Mouse (Mus musculus) neural tube, embryonic 13.5 days (tissue): Measurements from ENCODE around the gene Hoxc12. TPM values are rescaled to one million over a fixed set of nuclear protein-coding genes. Genes with fewer than 3 reads are reported as not detected.
A peak's percentile ranks its signal among the peaks of the same experiment; 100 is the strongest.

Experiments
- ATAC-seq: fragments of 200-750 bp; cut with Nextera tagmentation; 2 replicates; pipeline ENCODE4 v1.8.0; 2017; ENCODE audit warnings: low read depth, mild to moderate bottlenecking, moderate TSS enrichment, moderate library complexity
- H3K27ac ChIP-seq: fragments of 300-500 bp; sonication (generic); replicated peaks from 2 replicates; pipeline ENCODE4 v1.5.1; 2015; ENCODE audit warnings: moderate library complexity, mild to moderate bottlenecking, inconsistent platforms
- H3K27me3 ChIP-seq: fragments of 300-500 bp; sonication (generic); 2 replicates; pipeline ENCODE4 v1.6.1; 2015; ENCODE audit warnings: mild to moderate bottlenecking, inconsistent platforms
- H3K36me3 ChIP-seq: fragments of 300-500 bp; sonication (generic); 2 replicates; pipeline ENCODE4 v1.6.1; 2015; ENCODE audit warnings: mild to moderate bottlenecking, inconsistent platforms
- H3K4me1 ChIP-seq: fragments of 300-500 bp; sonication (generic); replicated peaks from 2 replicates; pipeline ENCODE4 v1.6.1; 2015; ENCODE audit warnings: inconsistent platforms
- H3K4me2 ChIP-seq: fragments of 300-500 bp; sonication (generic); 2 replicates; pipeline ENCODE4 v1.6.1; 2015; ENCODE audit warnings: inconsistent platforms, mild to moderate bottlenecking, moderate library complexity
- H3K4me3 ChIP-seq: fragments of 300-500 bp; sonication (generic); 2 replicates; pipeline ENCODE4 v1.5.1; 2015; ENCODE audit warnings: mild to moderate bottlenecking, inconsistent platforms
- H3K9ac ChIP-seq: fragments of 300-500 bp; sonication (generic); 2 replicates; pipeline ENCODE4 v1.6.1; 2015; ENCODE audit warnings: moderate library complexity, mild to moderate bottlenecking, inconsistent platforms
- H3K9me3 ChIP-seq: fragments of 300-500 bp; sonication (generic); 2 replicates; pipeline ENCODE4 v1.6.1; 2016; ENCODE audit warnings: inconsistent platforms
- WGBS: fragments of 180-500 bp; shearing (Covaris S2); methylation state at CpG from one replicate; pipeline ENCODE4 v1.1.7; 2015; 5-methylcytosine and 5-hydroxymethylcytosine counted together
- polyA plus RNA-seq: library from polyadenylated mRNA; unstranded; fragments of >200 nt; fragmentation: Nextera tagmentation; extraction: Ambion mirVana; gene quantifications from 2 replicates; pipeline ENCODE4 v1.2.1, GENCODE M21; 2015

Hoxc12 gene
- polyA plus RNA-seq, 1 experiment from 2014 or later, result 7.8 TPM

- ATAC-seq, result peak; percentile 65
- H3K4me2 ChIP-seq, result peak within 1 kb of the TSS; percentile 39
- peak within 1 kb of the TSS; percentile 29 for H3K4me3 ChIP-seq
- no peaks in the 10 kb centered on the region for H3K36me3 ChIP-seq
- H3K27me3 ChIP-seq, result peaks cover 97% of the 10 kb centered on the region
- peak within 1 kb of the TSS; percentile 54 for H3K9ac ChIP-seq
- H3K4me1 ChIP-seq, result peaks cover 16% of the 10 kb centered on the region
- no peaks in the 10 kb centered on the region for H3K9me3 ChIP-seq
- peak within 1 kb of the TSS; percentile 11; the same call in 1 of the 2 replicates for H3K27ac ChIP-seq
- WGBS, result under 1% methylated on average over 86 of the region's 88 CpGs
Observed at GRCm38 (mm10) chr15:102921053-102922011, 15.2 kb upstream of the Hoxc12 start, which contains the start of gene Hoxc13. Gene Hoxc13 (plus strand): TSS chr15:102921103.

GRCm38 (mm10) chr15:102922012-102922362, 14.6 kb upstream of the Hoxc12 start:
- H3K36me3 ChIP-seq, result no peaks in the 10 kb centered on the region
- H3K27me3 ChIP-seq, result peaks cover 97% of the 10 kb centered on the region
- no peaks in the 10 kb centered on the region for H3K9me3 ChIP-seq
- WGBS, result under 1% methylated on average over 24 of the region's 24 CpGs
- peaks cover 16% of the 10 kb centered on the region for H3K4me1 ChIP-seq
- H3K4me2 ChIP-seq, result no peak overlapping the region
- H3K4me3 ChIP-seq, result peak overlapping the region; percentile 29
- ATAC-seq, result no peak
- no peak overlapping the region for H3K27ac ChIP-seq
- H3K9ac ChIP-seq, result peak overlapping the region; percentile 54

DNA sequence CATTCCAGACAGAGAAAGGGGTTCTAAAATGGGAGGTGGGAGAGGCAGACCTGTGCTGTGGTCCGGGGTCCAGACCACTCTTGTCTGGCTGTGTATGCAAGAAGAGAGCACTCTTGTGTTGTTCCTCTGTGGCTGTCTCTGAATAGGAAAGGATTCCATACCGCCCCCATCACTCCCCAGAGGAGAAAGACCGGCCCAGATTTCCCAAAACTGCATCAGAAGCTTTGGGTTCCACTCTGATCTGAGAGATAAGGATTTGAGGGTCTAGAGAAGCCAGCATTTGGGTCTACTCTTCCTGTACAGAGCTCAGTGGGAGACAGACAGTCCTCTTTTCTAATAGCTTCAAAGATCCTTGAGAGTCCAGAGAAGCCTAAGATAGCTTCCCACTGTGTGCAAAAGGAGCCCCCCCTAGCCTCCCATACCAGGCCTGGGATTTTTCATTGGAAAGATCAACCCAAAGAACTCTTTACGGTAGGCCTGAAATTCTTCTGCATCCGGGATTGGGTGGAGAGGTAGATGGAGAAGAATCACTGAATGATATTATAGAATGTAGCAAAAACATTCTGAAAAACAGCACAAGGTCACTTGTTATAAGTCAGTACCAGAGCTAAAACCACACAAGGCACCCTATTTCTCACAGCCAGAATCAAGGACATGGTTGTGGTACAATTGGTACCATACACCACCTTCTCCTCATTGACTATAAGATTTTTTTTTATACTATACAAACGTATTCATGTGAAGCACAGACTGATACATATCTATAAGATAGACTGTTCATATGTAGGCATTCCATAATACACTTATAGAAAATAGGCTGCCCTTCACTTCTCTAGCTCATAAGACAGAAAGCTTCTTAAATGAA, 13.7 kb upstream of the Hoxc12 start:
- peak overlapping the region; percentile 17; the same call in 1 of the 2 replicates for H3K9ac ChIP-seq
- no peaks in the 10 kb centered on the region for H3K36me3 ChIP-seq
- H3K27ac ChIP-seq, result no peak overlapping the region
- WGBS, result 8% methylated on average over 6 of the region's 6 CpGs
- H3K9me3 ChIP-seq, result no peaks in the 10 kb centered on the region
- peaks cover 16% of the 10 kb centered on the region for H3K4me1 ChIP-seq
- peaks cover 97% of the 10 kb centered on the region for H3K27me3 ChIP-seq
- no peak for ATAC-seq
- peak overlapping the region; percentile 21; the same call in 1 of the 2 replicates for H3K4me2 ChIP-seq
- H3K4me3 ChIP-seq, result peak overlapping the region; percentile 29

DNA sequence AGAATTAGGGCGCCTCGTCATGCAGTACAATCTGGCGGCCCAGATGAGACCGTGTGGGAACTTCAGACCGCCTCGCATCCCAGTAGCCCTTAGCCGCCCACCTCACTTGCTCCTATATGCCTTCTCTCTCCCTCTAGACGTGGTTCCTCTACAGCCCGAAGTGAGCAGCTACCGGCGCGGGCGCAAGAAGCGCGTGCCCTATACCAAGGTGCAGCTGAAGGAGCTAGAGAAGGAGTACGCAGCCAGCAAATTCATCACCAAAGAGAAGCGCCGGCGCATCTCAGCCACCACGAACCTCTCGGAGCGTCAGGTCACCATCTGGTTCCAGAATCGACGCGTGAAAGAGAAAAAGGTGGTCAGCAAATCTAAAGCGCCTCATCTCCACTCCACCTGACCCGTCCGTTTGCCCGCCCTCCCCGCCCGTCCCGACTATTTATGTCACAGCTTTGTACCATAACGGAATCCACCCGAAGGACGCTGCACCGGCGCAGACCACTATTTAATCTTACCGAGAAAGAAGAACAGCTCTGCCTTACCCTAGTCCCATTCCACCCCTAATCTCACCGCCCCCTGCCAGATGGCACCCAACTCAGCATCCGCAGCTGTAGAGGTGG, 9.4 kb upstream of the Hoxc12 start:
- Histone ChIP-seq H3K4me2 (peak overlapping the region; percentile 28; the same call in 1 of the 2 replicates), H3K27me3 (peaks cover 98% of the 10 kb centered on the region), H3K4me1 (no peaks in the 10 kb centered on the region), H3K4me3 (peak overlapping the region; percentile 2; the same call in 1 of the 2 replicates), H3K36me3 (no peaks in the 10 kb centered on the region), H3K9ac (no peak overlapping the region), H3K9me3 (no peaks in the 10 kb centered on the region), H3K27ac (no peak overlapping the region)
- WGBS, result 1% methylated on average over 40 of the region's 40 CpGs
- no peak for ATAC-seq

DNA sequence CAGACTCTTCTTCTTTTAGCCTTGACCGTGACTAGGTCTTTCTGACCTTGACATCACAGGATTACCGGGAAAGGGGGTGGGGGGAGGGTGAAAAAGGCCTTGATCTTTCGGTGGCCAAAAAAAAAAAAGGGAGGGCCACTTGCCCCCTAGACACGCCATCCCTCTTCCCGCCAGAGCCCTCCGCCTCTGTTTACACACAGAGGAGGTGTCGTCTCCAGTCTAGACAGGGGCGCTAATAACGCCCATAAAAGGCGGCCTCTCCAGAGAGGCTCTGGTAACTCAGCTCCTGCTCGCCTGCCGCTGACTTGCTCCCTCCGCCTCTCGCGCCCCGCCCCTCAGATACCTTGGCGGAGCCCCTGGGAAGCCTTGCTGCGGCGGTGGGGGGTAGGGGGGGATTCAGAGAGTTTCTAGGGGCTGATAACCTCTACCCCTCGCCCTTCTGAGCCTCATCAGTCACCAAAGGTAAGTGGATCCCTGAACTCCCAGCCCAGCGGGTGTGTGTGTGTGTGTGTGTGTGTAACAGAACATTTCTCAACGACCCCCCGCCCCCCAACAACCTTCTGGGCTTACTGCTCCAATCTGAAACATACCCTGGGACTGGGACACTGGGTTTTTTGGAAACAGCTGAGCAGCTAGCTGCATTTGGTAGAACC, 4.7 kb upstream of the Hoxc12 start:
- Histone ChIP-seq H3K27me3 (peaks cover 100% of the 10 kb centered on the region), H3K4me2 (no peak overlapping the region), H3K9me3 (no peaks in the 10 kb centered on the region), H3K9ac (no peak overlapping the region), H3K4me1 (no peaks in the 10 kb centered on the region; the same call in 1 of the 2 replicates), H3K36me3 (no peaks in the 10 kb centered on the region), H3K27ac (no peak overlapping the region), H3K4me3 (peak overlapping the region; percentile 4; the same call in 1 of the 2 replicates)
- 2% methylated on average over 23 of the region's 23 CpGs for whole genome bisulfite sequencing
- peak; percentile 27; the same call in 1 of the 2 replicates for ATAC-seq

DNA sequence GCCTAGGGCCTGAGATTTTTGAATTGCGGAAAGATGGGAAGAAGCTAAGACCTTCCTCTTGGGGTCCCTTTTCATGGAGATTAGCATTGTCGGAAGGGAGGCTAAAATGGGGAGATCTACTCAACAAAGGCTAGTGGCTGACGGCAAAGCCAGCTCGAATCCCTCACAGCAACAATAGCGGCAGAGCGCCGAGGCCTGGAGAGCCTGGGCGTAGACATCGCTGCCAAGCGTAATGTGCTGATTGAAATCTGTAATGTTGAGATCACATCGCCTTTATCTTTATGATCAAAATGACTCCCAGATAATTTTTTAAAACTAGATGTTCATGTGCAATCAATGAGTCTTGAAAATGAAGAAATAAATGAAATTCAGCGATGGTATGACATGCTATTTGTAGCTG, 2.1 kb upstream of the Hoxc12 start:
- peak overlapping the region; percentile 25; the same call in 1 of the 2 replicates for H3K4me3 ChIP-seq
- WGBS, result 1% methylated on average over 12 of the region's 12 CpGs
- peaks cover 100% of the 10 kb centered on the region for H3K27me3 ChIP-seq
- no peaks in the 10 kb centered on the region for H3K9me3 ChIP-seq
- no peak overlapping the region for H3K27ac ChIP-seq
- no peaks in the 10 kb centered on the region for H3K36me3 ChIP-seq
- H3K9ac ChIP-seq, result peak overlapping the region; percentile 45; the same call in 1 of the 2 replicates
- peaks cover 6% of the 10 kb centered on the region for H3K4me1 ChIP-seq
- ATAC-seq, result no peak
- peak overlapping the region; percentile 32; the same call in 1 of the 2 replicates for H3K4me2 ChIP-seq

- no peak for ATAC-seq
- Histone ChIP-seq H3K27ac (0 out of 2 replicates have a peak overlapping the region, but pooled peaks have one; percentile 28), H3K4me2 (peak overlapping the region; percentile 32; the same call in 1 of the 2 replicates), H3K4me1 (peaks cover 9% of the 10 kb centered on the region), H3K9me3 (no peaks in the 10 kb centered on the region), H3K27me3 (peaks cover 100% of the 10 kb centered on the region), H3K9ac (peak overlapping the region; percentile 53; the same call in 1 of the 2 replicates), H3K36me3 (no peaks in the 10 kb centered on the region), H3K4me3 (peak overlapping the region; percentile 25)
- under 1% methylated on average over 27 of the region's 27 CpGs for WGBS
Observed at GRCm38 (mm10) chr15:102934897-102935296, 1.7 kb upstream of the Hoxc12 start.

GRCm38 (mm10) chr15:102937036-102937666, 594 bp downstream of the Hoxc12 start:
- Histone ChIP-seq H3K4me2 (peak overlapping the region; percentile 22; the same call in 1 of the 2 replicates), H3K4me1 (peaks cover 9% of the 10 kb centered on the region), H3K9me3 (no peaks in the 10 kb centered on the region), H3K9ac (peak overlapping the region; percentile 47; the same call in 1 of the 2 replicates), H3K4me3 (peak overlapping the region; percentile 31), H3K27ac (no peak overlapping the region; the same call in 1 of the 2 replicates), H3K36me3 (no peaks in the 10 kb centered on the region), H3K27me3 (peaks cover 100% of the 10 kb centered on the region)
- WGBS, result under 1% methylated on average over 50 of the region's 50 CpGs
- no peak for ATAC-seq

DNA sequence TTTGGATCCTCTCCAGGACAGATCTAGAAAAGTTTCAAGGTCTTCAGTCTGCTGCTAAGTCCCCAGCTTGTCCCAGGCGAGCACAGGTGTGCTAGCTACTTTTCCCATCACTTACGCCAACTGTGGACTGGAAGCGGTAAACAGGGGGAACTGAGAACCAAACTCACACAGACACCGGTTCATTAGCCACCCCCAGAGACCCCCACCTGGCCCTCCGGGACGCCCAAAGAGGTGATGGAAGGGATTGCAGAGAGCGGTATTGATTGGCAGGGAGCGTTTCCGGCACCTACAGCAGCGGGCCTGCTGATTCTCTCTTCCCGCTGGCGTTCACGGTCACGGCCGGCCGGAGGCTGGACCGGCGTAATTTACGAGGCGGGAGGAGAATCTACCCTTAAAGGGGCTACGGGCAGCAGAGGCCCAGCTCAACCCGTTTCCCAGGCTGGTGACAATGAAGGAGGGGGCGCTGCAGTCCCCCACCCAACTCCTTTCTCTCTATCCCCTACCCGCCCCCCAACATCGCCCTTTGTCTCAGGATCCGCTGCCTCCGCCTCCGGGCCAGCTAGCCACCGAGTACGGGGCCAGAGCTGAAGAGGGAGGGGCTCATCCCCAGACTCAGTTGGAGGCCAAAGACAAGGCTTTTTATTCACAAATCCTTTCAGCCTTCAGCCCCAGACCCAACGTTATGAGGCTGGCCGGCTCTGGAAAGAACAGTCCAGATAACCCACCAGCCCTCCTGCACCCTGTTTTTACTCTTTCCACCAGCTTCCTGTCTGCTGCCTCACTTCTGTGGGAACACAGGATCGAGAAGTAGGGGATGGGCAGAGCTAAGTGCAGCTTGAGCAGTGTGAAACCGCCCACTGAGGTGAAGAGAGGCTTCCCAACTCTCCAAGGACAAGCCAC, 2.9 kb downstream of the Hoxc12 start:
- H3K36me3 ChIP-seq, result no peaks in the 10 kb centered on the region
- H3K9ac ChIP-seq, result peak overlapping the region; percentile 54; the same call in 1 of the 2 replicates
- peak; percentile 35 for ATAC-seq
- H3K4me3 ChIP-seq, result peak overlapping the region; percentile 31; the same call in 1 of the 2 replicates
- H3K27ac ChIP-seq, result peak overlapping the region; percentile 56; the same call in 1 of the 2 replicates
- H3K4me2 ChIP-seq, result peak overlapping the region; percentile 39
- H3K27me3 ChIP-seq, result peaks cover 98% of the 10 kb centered on the region
- no peaks in the 10 kb centered on the region for H3K9me3 ChIP-seq
- under 1% methylated on average over 34 of the region's 34 CpGs for WGBS
- H3K4me1 ChIP-seq, result peaks cover 16% of the 10 kb centered on the region
